Mouse (Mus musculus) lung, embryonic 15.5 days (tissue): Measurements from ENCODE around the gene Msi2. TPM values are rescaled to one million over a fixed set of nuclear protein-coding genes. Genes with fewer than 3 reads are reported as not detected.
A peak's percentile ranks its signal among the peaks of the same experiment; 100 is the strongest.

ENCODE experiments used
- ATAC-seq: fragments of 200-750 bp; cut with Nextera tagmentation; 2 replicates; pipeline ENCODE4 v1.8.0; 2017; ENCODE audit warnings: moderate number of reproducible peaks, borderline replicate concordance; ENCODE audit not compliant: low FRiP score, low TSS enrichment; ENCODE audit errors: extremely low read depth
- H3K27ac ChIP-seq: fragments of 300-500 bp; sonication (generic); 2 replicates; pipeline ENCODE4 v1.5.1; 2015; ENCODE audit warnings: moderate library complexity, mild to moderate bottlenecking, inconsistent platforms
- H3K27me3 ChIP-seq: fragments of 300-500 bp; sonication (generic); 2 replicates; pipeline ENCODE4 v1.6.1; 2015; ENCODE audit warnings: inconsistent platforms
- H3K36me3 ChIP-seq: fragments of 300-500 bp; sonication (generic); 2 replicates; pipeline ENCODE4 v1.6.1; 2015; ENCODE audit warnings: inconsistent platforms
- H3K4me1 ChIP-seq: fragments of 300-500 bp; sonication (generic); 2 replicates; pipeline ENCODE4 v1.6.1; 2015; ENCODE audit warnings: inconsistent platforms
- H3K4me2 ChIP-seq: fragments of 300-500 bp; sonication (generic); 2 replicates; pipeline ENCODE4 v1.6.1; 2015; ENCODE audit warnings: inconsistent platforms, mild to moderate bottlenecking, moderate library complexity
- H3K4me3 ChIP-seq: fragments of 300-500 bp; sonication (generic); 2 replicates; pipeline ENCODE4 v1.5.1; 2015; ENCODE audit warnings: mild to moderate bottlenecking, inconsistent platforms
- H3K9ac ChIP-seq: fragments of 300-500 bp; sonication (generic); 2 replicates; pipeline ENCODE4 v1.6.1; 2015; ENCODE audit warnings: inconsistent platforms
- H3K9me3 ChIP-seq: fragments of 300-500 bp; sonication (generic); 2 replicates; pipeline ENCODE4 v1.6.1; 2016; ENCODE audit warnings: inconsistent platforms
- WGBS: fragments of 180-500 bp; shearing (Covaris S2); methylation state at CpG from one replicate; pipeline ENCODE4 v1.1.7; 2015; 5-methylcytosine and 5-hydroxymethylcytosine counted together
- polyA plus RNA-seq: library from polyadenylated mRNA; unstranded; fragments of >200 nt; fragmentation: Nextera tagmentation; extraction: Ambion mirVana; gene quantifications from 2 replicates; pipeline ENCODE4 v1.2.1, GENCODE M21; 2015

The Msi2 gene
- polyA plus RNA-seq, 1 experiment from 2014 or later: 13.8 TPM

DNA sequence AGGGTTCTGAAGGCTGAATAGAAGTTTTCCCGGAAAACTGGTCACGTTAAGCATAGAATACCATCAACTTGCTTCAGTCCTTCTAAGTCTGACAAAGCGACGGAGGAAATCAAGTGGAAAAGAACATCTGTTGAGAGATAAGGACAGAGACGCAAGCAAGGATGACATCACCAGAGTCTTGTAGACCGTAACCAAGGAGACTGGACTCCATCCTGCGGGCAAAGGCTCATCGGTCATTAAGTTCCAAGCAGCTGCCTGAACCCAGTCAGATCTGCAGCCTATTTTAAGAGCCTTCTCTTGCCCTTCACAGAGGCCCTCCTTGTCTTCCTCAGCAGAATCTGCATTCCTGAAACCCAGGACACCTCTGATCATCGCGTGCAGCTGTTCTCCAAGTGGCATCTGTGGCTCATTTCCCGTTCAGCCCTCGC lies 113.2 kb downstream of the Msi2 start:
- Histone ChIP-seq H3K4me1 (peaks cover 42% of the 10 kb centered on the region), H3K4me3 (no peak overlapping the region), H3K4me2 (no peak overlapping the region), H3K27me3 (no peaks in the 10 kb centered on the region), H3K9me3 (no peaks in the 10 kb centered on the region), H3K27ac (no peak overlapping the region), H3K36me3 (no peaks in the 10 kb centered on the region), H3K9ac (no peak overlapping the region)
- ATAC-seq: no peak
- WGBS: 49% methylated on average over 12 of the region's 12 CpGs

DNA sequence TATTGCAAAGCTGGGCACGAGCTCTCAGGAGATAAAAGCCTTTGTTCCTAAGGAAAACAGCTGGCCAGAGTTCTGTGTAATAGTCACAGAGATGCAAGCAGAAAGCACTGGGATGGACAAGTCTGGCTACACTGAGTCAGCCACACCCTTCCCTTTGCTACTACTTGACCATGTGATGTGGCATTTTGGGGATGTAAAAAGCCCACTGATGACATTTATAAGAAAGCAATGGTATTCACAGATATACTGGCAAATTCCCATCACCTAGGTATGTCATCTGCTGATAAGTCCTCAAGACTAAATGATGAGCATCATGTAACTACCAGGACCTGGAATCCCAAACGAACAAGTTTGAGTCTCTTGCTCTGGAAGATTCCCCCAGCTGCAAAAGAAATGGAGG lies 113.7 kb downstream of the Msi2 start:
- H3K9ac ChIP-seq: no peak overlapping the region
- H3K4me3 ChIP-seq: no peak overlapping the region
- H3K36me3 ChIP-seq: no peaks in the 10 kb centered on the region
- peaks cover 42% of the 10 kb centered on the region for H3K4me1 ChIP-seq
- WGBS: 69% methylated on average over 2 of the region's 2 CpGs
- H3K4me2 ChIP-seq: no peak overlapping the region
- ATAC-seq: no peak
- H3K27me3 ChIP-seq: no peaks in the 10 kb centered on the region
- H3K9me3 ChIP-seq: no peaks in the 10 kb centered on the region
- no peak overlapping the region for H3K27ac ChIP-seq

- H3K4me3 ChIP-seq: no peak overlapping the region
- H3K27me3 ChIP-seq: no peaks in the 10 kb centered on the region
- no peaks in the 10 kb centered on the region for H3K36me3 ChIP-seq
- no peak overlapping the region for H3K9ac ChIP-seq
- H3K27ac ChIP-seq: no peak overlapping the region
- 74% methylated on average over 11 of the region's 11 CpGs for WGBS
- no peak for ATAC-seq
- H3K9me3 ChIP-seq: no peaks in the 10 kb centered on the region
- H3K4me2 ChIP-seq: no peak overlapping the region
- H3K4me1 ChIP-seq: peaks cover 42% of the 10 kb centered on the region
Measured at GRCm38 (mm10) chr11:88603366-88603765, 114.9 kb downstream of the Msi2 start.

DNA sequence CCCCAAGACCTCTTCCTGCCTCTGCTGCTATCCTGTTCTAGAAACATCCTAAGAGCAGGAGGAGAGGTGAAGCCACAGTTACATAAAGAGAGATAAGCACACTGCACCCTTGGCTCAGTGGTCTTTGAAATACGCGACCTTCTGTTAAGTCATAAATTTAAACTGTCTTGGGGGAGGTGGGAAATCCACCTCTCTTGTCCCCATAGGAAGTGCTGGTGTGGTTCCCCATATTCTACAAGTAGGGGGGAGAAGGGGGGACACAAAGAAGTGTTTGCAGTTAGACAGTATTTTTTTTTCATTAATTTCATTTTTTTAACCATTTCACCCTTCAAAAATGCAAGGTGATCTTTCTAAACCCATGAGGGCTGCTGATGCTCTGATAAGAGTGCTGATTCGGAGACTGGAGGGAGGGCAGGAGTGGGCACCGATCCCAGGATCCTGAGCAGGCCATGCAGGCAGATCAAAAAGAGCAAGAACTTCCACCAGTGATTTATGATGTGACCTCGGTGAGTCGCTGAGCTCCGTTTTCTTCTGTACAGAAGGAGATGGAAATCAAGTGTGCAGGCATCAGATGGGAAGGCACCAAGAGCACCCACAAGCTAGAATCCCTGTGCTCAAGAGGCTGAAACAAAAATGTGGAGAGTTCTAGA lies 115.7 kb downstream of the Msi2 start:
- no peaks in the 10 kb centered on the region for H3K27me3 ChIP-seq
- ATAC-seq: no peak
- H3K4me1 ChIP-seq: peaks cover 36% of the 10 kb centered on the region
- no peak overlapping the region for H3K4me3 ChIP-seq
- no peak overlapping the region for H3K27ac ChIP-seq
- H3K36me3 ChIP-seq: no peaks in the 10 kb centered on the region
- 59% methylated on average over 7 of the region's 7 CpGs for WGBS
- H3K9ac ChIP-seq: no peak overlapping the region
- H3K9me3 ChIP-seq: no peaks in the 10 kb centered on the region
- H3K4me2 ChIP-seq: no peak overlapping the region

GRCm38 (mm10) chr11:88600194-88600593 lies 118.1 kb downstream of the Msi2 start:
- WGBS: 92% methylated on average over 3 of the region's 3 CpGs
- Histone ChIP-seq H3K9ac (no peak overlapping the region), H3K9me3 (no peaks in the 10 kb centered on the region), H3K4me2 (no peak overlapping the region), H3K27me3 (no peaks in the 10 kb centered on the region), H3K36me3 (no peaks in the 10 kb centered on the region), H3K4me3 (no peak overlapping the region), H3K27ac (no peak overlapping the region), H3K4me1 (peaks cover 31% of the 10 kb centered on the region)
- ATAC-seq: no peak

DNA sequence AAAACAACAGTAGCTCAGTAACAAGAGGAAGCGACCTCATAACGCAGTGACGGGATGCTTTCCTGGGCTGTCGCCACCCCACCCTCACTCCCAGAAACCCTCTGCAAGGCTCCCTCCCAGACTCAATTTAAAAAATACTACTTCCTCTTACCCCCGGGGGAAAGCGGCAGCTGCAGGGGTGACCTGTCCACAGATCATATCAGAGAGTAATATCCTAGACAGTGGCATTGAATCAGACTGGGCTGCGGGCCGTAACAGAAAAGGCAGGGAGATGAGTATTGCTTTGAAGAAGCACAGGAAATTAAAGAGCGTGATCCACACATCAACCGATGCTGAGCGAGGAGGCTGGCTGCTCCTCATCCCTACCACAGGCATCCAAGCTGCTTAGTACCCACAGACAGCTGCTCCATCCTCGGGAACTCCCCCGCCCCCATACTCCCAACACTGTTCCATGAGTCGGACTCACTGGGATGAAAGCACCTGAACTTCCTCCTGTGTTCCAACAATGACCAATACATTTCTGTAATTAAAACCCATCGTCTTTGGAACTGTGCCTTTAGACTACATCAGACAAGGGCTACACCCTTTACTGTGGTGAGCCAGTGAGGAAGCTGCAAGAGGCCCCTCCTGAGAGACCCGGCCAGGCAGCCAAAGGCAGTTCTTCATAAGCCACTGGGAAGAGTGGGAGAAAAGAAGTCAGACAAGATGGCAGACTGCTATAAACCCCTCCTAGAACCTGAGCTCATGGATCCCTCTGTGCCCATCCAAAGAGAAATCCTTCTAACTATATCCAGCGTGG lies 118.8 kb downstream of the Msi2 start:
- Histone ChIP-seq H3K4me2 (no peak overlapping the region; the same call in 1 of the 2 replicates), H3K36me3 (no peaks in the 10 kb centered on the region), H3K4me3 (no peak overlapping the region), H3K9ac (no peak overlapping the region), H3K9me3 (no peaks in the 10 kb centered on the region), H3K4me1 (peaks cover 33% of the 10 kb centered on the region), H3K27me3 (no peaks in the 10 kb centered on the region), H3K27ac (no peak overlapping the region)
- 51% methylated on average over 17 of the region's 17 CpGs for WGBS
- no peak for ATAC-seq

DNA sequence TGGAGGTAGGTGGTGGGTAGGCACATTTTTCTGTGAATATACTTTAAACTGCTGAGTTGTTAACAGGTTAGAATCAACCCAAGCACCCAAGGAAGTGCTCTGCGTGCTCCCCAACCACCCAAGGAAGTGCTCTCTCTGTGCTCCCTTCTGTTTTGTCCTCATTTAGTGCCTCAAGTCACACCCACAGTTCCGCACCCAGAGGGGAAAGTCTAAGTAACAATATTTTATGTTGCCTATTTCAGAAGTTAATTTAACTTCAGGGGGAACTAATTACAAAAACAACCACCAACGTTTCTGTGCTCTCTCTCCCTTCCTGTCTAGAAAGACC lies 119.5 kb downstream of the Msi2 start:
- no peak for ATAC-seq
- Histone ChIP-seq H3K4me1 (peaks cover 38% of the 10 kb centered on the region), H3K4me3 (no peak overlapping the region), H3K9me3 (no peaks in the 10 kb centered on the region), H3K27ac (no peak overlapping the region), H3K36me3 (no peaks in the 10 kb centered on the region), H3K9ac (no peak overlapping the region), H3K4me2 (no peak overlapping the region; the same call in 1 of the 2 replicates), H3K27me3 (no peaks in the 10 kb centered on the region)
- WGBS: 59% methylated on average over 3 of the region's 3 CpGs

GRCm38 (mm10) chr11:88598150-88598847 lies 120.0 kb downstream of the Msi2 start:
- no peaks in the 10 kb centered on the region for H3K36me3 ChIP-seq
- no peaks in the 10 kb centered on the region for H3K9me3 ChIP-seq
- no peak overlapping the region for H3K9ac ChIP-seq
- no peaks in the 10 kb centered on the region for H3K27me3 ChIP-seq
- H3K4me1 ChIP-seq: peaks cover 44% of the 10 kb centered on the region
- H3K4me3 ChIP-seq: no peak overlapping the region
- ATAC-seq: no peak
- H3K4me2 ChIP-seq: no peak overlapping the region
- WGBS: 67% methylated on average over 11 of the region's 11 CpGs
- H3K27ac ChIP-seq: no peak overlapping the region

DNA sequence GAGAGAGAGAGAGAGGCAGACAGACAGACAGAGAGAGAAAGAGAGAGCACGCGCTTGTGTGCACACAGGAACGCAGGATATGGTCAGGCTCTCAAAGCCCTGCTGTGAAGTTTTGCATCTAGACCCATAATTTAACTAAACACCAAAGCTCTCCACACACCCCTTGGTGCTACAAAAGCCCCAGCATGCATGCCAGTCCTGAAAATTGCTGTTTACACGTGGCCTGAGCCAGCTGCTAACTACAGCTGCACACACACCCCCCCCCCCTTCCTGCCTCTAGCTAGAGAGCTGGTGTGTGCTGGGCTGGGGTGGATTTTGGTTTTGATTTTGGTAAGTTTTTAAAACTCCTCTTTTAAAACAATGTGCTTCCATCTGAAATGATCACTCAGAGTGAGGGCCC lies 122.7 kb downstream of the Msi2 start:
- Histone ChIP-seq H3K27me3 (no peaks in the 10 kb centered on the region), H3K4me2 (no peak overlapping the region)
- 0 out of 2 replicates have a peak, but pooled peaks have one; percentile 50 for ATAC-seq

GRCm38 (mm10) chr11:88594804-88595611 lies 123.3 kb downstream of the Msi2 start:
- WGBS: 47% methylated on average over 13 of the region's 13 CpGs
- Histone ChIP-seq H3K9me3 (no peaks in the 10 kb centered on the region), H3K4me3 (no peak overlapping the region), H3K36me3 (no peaks in the 10 kb centered on the region), H3K27ac (peak overlapping the region; percentile 74), H3K9ac (no peak overlapping the region), H3K27me3 (no peaks in the 10 kb centered on the region), H3K4me2 (no peak overlapping the region), H3K4me1 (peaks cover 53% of the 10 kb centered on the region)
- no peak for ATAC-seq

More for the DNA sequence above, 122.7 kb downstream of the Msi2 start:
- WGBS: 37% methylated on average over 4 of the region's 4 CpGs
- no peaks in the 10 kb centered on the region for H3K36me3 ChIP-seq
- H3K4me1 ChIP-seq: peaks cover 51% of the 10 kb centered on the region
- peak overlapping the region; percentile 27 for H3K27ac ChIP-seq
- no peak overlapping the region for H3K4me3 ChIP-seq
- no peaks in the 10 kb centered on the region for H3K9me3 ChIP-seq
- H3K9ac ChIP-seq: no peak overlapping the region

- ATAC-seq: no peak
- H3K36me3 ChIP-seq: peaks cover 9% of the 10 kb centered on the region; the same call in 1 of the 2 replicates
- 14% methylated on average over 7 of the region's 8 CpGs for WGBS
- H3K27me3 ChIP-seq: no peaks in the 10 kb centered on the region
- no peak overlapping the region for H3K4me3 ChIP-seq
- H3K4me2 ChIP-seq: no peak overlapping the region
- no peaks in the 10 kb centered on the region for H3K9me3 ChIP-seq
- H3K9ac ChIP-seq: no peak overlapping the region
- peak overlapping the region; percentile 74 for H3K27ac ChIP-seq
- peaks cover 44% of the 10 kb centered on the region for H3K4me1 ChIP-seq
Measured at GRCm38 (mm10) chr11:88594010-88594409, 124.3 kb downstream of the Msi2 start.
